Mouse (Mus musculus): ENCODE results near the gene Anp32a.

Anp32a gene

DNA sequence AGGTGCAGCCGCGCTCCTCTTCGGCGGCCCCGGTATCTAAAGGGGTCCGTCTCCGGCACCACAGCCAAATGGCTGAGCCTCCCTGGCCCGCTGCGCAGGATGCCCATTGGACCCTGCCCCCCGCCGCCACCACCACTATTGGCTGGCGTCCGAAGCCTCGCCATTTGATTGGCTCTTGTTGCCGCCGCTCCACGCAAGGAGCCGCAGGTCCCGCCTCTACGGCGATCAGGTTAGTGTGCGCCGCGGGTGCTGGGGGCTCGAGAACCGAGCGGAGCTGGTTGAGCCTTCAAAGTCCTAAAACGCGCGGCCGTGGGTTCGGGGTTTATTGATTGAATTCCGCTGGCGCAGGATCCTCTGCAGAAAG is at the start of gene Anp32a:
Gene Anp32a, plus strand, starts transcription at position 171 of the 364 bp plus-strand sequence.
- peak; percentile 98 to 99 for DNase-seq (ENCODE audit: low spot score in 2 of 2)

DNA sequence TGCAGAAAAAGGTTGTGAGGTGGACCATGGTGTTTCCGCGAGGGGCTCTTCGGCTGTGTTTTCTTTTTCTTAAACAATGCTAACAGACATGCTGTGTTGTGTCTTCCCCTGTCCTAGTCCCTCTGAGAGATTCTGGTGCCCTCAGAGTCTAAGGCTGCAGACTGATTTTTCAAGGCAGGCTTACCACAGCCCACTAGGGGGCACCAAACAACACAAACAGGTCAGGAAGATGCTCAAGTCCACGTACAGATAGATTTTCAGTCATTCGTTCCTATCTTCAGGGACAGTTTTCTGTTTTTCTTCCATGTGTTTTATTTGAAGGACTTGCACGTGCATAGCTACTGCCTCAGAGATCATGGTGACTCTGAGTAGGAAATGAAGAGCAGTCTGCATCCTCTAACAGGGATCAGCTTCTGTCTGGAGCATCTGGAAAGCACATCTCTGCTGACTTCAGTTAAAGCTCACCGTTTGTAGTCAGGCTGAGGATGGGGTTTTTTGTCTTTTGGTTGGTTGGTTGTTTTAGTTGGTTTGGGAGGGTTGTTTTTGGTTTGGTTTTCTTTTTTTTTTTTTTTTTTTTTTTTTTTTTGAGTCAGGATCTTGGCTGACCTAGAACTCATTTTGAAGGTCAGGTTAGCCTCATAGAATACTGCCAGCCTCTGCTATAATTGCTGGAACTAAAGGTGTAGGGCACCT is 45.9 kb upstream of the Anp32a start:
- DNase-seq (ENCODE audit: low spot score in 2 of 2): peak; percentile 53 to 75

DNA sequence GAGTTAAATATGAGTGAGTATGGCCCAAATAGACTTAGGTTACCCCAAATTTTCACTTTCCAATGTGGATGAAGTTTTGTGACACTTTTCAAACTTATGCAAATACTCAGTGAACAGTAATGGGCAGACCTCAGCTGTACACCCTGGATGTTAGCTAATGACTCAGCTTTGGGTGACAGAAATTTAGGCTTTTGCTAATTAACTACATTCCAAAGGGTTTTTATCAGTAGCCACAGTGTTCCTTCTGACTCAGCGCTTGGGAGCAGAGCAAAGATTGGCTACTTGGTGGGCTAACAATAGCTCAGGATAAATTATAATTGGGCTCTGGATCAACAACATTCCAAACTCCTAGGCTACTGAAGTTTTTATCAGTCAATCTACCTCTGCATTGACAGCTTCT is 44.2 kb upstream of the Anp32a start:
- no peak for DNase-seq (ENCODE audit: low spot score in 2 of 2)

DNA sequence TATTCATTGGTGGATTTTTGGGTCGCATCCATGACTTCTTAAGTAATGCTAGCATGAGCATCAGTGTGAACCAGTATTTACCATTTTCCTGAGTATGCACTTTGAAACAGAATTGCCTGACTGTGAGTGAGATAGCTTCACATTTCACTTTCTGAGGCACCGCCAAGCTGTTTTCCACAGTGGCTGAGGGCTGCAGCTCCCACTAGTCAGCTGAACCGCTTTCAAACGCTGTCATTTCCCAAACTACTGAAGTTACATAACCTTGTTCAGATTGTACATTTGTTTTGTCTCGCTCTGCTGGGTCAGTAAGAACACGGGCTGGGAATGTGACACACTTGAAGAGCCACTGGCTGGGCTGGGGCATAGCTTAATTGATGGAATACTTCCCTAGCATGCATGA is 25.5 kb upstream of the Anp32a start:
- DNase-seq (ENCODE audit: low spot score in 2 of 2): no peak

DNA sequence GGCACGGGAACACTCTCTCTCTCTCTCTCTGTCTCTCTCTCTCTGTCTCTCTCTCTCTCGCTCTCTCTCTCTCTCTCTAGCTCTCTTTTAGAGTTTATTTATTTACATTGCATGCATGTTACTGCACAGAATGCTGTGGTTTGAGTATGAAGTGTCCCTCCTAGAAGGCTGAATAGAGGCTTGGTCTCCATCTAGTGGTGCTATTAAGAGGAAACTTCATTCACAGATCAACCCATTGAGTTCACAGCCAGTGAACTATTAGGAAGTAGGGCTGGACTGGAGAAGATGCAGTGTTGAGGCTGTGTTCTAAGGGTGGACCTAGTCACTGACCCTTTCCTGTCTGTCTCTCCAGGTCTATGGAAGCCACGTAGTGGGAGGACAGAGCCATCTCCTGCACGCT is 22.4 kb upstream of the Anp32a start:
- DNase-seq (ENCODE audit: low spot score in 2 of 2): no peak

DNA sequence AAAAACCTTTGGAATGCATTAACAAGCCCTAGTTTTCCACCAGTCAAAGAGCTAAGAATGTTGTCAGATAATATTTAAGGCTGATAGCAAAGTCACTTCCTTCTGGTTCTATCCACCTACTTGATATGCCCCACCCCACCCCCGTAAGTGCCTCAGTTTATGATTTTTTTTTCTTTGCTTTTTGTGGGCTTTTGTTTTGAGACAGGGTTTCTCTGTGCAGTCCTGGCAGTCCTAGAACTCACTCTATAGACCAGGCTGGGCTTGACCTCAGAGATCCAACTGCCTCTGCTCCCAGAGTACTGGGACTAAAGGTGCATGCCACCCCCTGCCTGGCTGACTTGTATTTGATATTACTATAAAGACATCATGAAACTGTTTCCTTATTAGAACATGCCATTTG is 17.3 kb upstream of the Anp32a start:
- DNase-seq (ENCODE audit: low spot score in 2 of 2): no peak

DNA sequence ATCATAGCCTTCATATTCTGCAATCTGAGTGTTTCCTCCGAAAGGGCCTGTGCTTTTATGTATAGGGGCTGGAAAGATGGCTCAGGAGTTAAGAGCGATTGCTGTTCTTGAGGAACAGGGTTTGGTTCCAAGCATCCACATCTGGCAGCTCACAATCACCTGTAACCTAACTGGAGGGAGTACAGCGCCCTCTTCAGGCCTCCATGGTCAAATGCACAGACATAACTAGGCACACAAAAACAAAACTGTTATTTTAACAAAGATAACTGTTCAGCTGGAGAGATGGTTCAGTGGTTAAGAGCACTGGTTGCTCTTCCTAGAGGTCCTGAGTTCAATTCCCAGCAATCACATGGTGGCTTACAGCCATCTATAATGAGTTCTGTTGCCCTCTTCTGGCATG is 15.1 kb upstream of the Anp32a start:
- no peak for DNase-seq (ENCODE audit: low spot score in 2 of 2)

DNA sequence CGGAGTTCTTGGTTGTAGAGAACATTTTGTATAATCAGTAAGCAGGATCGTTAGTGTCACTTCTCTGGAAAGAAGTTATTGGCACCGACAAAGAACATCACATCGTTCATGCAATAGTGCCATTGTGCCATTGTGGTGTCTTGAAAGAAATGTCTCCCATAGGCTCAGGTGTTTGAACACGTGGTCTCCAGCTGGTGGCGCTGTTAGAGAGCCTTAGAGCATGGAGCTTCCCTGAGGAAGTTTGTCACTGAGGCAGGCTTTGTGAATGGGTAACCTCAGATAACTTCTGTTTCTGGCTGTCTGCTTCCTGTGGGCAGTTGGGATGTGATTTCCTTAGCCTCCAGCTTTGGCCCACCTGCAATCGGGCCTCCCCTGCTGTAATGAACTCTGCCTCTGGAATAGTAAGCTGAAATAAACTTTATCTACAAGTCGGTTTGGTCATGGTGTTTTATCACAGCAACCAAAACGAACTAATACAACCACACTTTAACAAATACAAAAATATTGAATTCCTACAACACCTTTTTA is 6.7 kb upstream of the Anp32a start:
- no peak for DNase-seq (ENCODE audit: low spot score in 2 of 2)

DNA sequence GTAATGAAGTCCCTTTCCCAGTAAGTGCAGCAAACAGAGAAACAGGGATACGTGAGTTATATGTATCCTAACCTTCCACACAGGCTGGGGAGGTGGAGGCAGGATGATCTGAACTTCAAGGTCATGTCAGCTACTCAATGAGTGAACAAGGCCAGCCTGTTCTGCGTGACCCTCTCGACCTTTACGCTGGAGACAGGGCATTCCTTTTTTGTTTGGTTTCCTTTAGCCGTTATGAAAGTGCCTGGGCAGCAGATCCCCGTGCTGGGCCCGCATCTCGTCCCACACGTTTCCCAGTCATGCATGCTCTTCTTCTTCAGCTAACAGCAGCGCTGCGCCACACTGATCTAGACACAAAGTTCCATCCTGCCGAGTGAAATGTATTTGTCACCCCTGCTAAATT is 5.7 kb upstream of the Anp32a start:
- DNase-seq (ENCODE audit: low spot score in 2 of 2): no peak

DNA sequence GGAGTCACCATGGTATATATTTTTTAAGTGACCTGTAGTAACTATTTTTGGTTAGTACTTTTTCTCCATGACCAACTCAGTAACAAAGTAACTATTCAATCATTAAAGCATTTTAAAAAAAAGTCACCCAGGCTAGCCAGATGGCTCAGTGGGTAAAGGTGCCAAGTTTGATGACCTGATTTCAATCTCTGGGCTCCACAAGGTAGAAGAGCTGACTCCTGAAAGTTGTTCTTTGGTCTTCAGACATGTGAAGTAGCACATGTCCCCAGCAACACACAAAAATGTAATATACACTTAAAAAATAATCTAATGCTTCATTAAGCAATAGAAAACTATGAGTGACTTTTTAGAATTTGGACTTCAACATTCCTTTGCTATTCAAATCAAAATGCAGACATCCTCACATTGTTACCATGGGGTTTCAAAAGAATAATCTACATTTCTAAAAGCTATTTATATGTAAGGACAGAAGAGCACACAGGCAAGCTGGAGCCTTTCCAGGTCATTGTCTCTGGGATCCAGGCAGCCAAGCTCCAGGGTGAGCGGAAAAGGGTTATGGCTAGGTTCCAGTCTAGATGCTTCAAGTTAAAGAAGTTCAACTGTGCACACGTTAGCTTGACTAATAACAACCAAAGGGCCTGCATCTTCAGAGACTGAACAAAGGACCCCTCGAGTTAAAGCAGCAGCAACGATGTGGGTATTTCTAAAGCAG is 3.0 kb upstream of the Anp32a start:
- no peak for DNase-seq (ENCODE audit: low spot score in 2 of 2)

DNA sequence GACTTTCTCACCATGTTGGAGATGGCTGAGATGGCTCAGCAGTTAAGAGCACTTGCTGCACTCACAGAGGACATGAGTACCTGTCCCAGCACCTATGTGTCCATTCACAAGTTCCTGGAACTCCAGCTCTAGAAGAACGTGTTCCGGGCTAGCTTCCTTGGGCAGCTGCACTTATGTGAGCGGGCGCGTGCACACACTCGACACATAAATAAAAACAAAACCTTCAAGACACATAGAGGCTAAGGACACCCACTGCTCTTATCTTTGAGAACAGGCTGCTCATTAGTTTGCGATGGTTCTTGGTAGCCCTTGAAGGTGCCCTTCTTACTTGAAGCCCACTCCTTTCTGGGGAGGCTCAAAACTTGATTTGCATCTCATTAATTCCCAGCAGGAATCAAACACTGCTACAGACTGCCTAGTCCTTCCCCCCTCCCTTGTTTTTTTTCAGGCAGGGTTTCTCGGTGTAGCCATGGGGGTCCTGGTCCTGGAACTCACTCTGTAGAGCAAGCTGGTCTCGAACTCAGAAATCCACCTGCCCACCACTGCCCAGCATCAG is 2.4 kb upstream of the Anp32a start:
- no peak for DNase-seq (ENCODE audit: low spot score in 2 of 2)

DNA sequence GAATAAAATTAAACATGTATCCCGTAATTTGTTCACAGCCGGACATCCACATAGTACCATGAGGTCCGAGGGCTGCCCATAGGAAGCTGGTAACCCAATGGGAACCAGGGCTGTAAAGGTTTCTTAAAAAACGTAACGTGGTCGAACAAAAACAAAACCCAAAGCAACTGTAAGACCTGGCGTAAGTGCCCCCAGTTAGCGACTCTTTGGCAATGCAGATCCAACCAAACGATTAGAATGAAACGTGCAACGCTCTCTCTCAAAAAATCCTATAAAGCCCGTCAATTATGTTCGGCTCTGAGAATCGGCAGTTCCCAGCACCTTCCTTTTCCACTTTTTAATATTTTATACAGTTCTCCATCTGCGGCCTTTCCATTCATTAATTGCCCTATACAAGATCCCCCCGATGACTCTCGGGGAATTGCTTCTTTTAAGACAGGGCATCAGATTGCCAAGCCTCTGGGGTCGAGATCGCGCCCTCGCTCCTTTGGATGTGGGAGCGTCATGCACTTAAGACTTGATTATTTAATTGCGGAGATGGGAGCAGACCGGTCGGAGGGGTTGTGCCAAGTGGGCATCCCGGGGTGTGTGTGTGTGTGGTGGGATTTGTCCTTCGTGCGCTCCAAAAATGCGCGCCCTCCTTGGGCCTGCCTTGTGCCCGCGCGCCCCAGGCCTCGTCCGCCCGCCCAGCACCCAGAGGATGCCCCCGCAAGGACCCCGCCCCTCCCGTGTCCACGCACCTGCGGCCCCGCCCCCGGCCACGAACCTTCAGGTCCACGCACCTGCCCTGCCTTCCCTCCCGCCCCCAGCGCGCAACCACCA is 581 bp upstream of the Anp32a start:
- DNase-seq (ENCODE audit: low spot score in 2 of 2): no peak

DNA sequence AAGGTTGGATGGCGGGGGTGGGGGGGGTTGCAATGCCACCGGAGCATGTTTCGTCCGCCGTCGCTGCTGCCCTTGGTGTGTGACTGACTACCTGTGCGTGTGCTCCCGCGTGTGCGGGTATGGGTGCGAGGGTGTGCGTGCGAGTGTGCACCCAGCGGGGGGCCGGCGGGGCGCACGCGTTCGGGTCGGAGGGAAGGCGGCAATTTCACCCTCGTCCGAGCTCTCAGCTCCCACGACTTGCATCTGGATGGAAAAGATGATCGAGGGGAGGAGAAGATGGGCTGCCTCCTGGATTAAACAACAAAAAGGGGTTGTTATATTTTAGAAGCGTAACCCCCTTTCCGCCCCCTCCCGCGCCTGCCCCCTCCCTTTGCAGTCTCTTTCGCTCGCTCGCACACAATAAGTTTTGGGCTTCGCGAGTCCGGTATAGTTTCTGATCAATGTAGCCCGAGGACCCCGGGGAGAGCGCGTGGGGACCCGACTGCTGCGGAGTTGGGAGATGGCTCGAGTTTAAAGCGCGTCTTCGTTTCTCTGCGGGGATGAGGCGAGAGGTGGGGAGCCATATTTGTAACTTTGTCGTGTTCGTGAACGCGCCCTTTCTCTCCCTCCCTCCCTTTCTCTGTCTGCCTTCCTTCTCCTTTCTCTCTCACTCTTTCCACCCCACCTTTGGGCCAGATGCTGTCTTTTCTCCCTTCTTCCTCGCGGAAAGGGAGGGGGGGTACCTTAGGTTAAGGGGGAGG is 778 bp downstream of the Anp32a start:
- DNase-seq (ENCODE audit: low spot score in 2 of 2): peak in 1 of 2 experiments; percentile 36

DNA sequence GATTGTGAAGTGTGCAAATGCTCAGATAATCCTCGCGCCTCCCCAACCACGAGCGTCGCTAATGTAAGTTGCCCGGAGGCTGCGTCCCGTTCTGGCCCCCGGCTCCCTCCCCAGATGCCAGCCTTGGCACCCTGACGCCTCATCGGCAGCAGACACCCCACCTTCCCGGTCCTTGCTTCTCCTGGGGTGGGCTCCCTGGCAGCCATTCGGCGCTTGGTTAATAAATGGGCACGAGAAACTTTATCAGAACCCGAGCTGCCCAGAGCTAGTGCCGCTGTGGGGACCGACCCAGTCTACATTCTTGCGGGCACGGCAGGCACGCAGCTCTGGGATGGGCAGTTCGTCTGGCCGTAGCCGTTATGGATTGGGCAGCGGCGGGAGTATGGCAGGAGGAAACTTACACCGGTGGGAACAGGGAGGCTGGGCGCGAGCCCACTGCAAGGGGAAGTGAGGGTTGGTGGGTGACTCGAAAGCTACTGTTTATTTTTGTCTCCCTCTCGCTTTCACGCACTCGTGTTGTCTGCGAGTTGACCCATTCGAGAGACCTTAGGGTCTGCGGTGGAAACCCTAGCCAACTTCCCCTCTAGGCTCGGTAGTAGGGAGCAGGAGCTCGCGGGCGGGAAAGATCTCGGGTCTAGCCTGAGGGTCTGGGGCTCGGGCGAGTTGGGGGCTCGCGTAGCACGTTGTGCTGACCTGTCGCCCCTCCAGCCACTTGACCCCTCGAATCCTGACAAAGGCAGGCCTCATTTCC is 1.5 kb downstream of the Anp32a start:
- DNase-seq (ENCODE audit: low spot score in 2 of 2): peak; percentile 51 to 68

DNA sequence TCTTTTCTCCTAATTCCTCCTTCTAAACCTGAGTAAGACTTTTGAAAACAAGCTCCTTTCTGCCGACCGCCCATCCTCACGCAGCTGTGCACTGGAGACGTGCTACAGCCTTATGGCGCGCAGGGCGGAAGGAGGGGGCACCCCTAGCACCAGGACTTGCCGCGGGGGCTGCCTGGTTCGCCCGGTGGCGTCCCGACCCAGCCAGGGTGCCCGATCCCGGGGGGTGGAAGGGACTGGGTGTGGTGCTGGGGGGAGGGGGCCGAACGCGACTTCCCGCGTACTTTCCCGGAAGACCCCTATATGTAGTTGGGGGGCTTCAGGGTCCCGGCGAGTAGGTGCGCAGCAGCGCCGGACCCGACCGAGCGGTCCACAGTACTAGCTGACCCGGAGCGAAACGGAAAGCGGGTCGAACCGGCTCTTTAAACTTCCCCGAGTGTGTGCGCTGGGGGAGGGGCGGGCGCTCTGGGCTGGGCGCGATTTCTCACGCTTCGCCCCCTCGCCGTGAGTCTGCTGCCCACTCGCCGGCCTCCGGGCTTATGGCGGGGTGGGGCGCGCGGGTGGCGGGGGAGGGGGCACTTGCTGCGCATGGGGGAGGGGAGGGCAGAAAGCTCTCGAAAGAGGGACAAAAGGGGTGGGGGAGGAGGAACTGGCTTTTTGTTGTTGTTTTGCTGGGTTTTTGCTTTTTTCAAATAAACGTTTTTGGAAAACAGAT is 2.3 kb downstream of the Anp32a start:
- peak; percentile 78 for DNase-seq (ENCODE audit: low spot score in 2 of 2)

DNA sequence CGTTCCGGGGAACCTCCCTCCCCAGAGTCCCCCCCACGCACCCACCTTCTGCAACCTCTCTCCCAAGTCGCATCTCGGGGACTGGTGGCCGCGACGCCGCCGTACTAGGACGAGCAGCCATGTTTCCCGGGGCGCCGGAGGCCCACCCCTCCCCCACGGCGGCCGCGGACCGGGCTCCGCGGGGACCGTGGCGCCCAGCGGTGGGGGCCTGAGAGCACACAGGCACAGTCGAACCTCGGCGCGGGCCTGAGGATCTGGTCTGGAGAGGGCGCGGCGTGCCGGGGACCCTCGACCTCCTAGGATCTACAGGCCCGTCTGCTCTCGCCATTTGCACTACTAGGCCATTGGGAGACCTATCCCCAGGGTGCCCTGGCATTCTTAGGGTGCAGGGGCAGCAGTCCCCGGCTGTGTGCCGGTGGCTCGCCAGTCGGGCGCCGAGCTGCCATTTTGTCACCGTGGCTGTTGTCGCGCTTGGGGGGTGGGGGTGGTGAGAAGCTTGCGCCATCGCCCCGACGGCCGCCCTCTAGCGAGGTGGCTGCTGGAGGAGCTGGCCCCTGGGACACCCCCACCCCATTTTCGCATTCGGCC is 2.9 kb downstream of the Anp32a start:
- peak; percentile 67 to 68 for DNase-seq (ENCODE audit: low spot score in 2 of 2)

DNA sequence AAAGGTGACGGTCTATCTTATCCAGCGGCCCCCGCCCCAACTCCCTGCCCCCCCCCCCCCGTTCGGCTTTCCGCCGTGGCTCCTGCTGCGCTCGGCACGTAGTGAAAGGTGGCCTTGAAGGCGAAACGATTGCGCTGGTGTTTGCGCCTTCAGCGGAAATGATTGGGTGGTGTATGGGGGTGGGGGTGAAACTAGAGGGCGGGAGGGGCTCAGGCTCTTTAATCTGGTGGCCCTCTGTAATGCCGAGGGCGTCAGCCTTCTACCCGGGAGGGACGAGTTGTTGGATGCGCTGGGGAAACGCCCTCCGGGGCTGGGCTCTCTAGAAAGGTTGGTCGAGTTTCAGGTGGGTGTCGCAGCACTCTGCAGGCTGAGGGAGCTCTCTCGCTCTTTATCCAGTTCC is 3.5 kb downstream of the Anp32a start:
- peak; percentile 65 to 69 for DNase-seq (ENCODE audit: low spot score in 2 of 2)

DNA sequence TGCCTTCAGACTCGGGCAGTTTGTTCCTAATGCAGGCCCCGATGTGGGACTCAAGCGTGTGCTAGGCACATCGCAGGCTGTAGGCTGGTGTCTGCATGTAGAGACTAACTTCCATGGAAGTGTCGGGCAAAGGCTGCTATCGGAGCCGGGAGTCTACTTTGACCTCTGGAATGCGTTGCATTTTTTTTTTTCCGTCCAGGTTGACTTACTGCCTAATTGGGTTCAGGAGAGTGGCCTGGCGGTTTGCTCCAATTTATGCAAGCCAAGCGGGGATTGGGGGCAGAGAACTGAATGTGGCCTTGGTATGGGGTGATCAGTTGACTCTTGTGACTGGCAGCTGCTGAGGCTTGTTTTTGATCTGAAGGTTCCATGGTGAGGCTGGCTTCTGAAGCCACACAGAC is 4.0 kb downstream of the Anp32a start:
- DNase-seq (ENCODE audit: low spot score in 2 of 2): no peak

DNA sequence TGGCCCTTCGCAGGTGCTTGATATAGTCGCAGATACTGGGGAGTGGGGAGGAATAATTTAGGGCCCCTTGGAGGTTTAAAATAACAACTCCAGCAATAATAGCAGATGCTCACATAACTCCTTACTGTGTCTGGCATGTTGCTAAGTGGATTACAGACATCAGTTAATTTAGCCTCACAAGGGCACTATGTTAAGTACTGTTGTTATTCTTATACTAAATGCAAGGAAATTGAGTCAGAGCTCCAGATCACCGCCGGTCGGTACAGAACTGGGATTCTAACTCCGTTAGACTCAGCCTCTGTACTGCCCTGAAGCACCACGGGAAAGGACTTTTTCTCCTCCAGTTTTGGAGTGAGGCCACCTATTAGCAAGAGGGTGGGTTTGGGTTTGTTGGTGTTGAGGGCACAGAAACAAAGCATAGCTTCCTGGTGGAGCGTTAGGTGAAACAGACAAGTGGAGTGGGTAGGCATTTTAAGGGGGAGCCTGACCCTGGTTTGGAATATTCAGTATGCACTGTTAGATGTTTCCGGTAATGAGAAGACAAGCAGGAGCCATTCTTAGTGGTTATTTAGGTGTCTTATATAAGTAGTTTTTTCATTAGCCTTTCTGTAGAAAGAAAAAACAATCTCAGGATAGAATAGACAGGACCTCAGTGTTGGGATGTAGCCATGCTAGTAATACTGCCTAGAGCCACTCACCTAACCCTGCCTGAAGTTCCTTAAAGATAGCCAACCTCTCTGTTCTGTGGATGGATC is 4.7 kb downstream of the Anp32a start:
- no peak for DNase-seq (ENCODE audit: low spot score in 2 of 2)
